Mouse (Mus musculus) myocyte (in vitro differentiated cells): ENCODE measurements around the gene Rgs14. TPM values are rescaled to one million over a fixed set of nuclear protein-coding genes. Genes with fewer than 3 reads are reported as not detected.

Experiments used
- H3K27me3 ChIP-seq: one replicate; pipeline ENCODE4 v1.6.1; 2011; ENCODE audit not compliant: control insufficient read depth, insufficient read depth, insufficient read length
- H3K36me3 ChIP-seq: one replicate; pipeline ENCODE4 v1.6.1; 2011; ENCODE audit not compliant: control insufficient read depth, insufficient read depth
- H3K4me2 ChIP-seq: one replicate; pipeline ENCODE4 v1.6.1; 2011; ENCODE audit warnings: low read depth, control low read depth
- H3K4me3 ChIP-seq: one replicate; pipeline ENCODE4 v1.5.1; 2011; ENCODE audit warnings: mild to moderate bottlenecking, control low read depth, moderate library complexity
- H3K79me2 ChIP-seq: one replicate; pipeline ENCODE4 v1.6.1; 2011; ENCODE audit not compliant: control insufficient read depth, insufficient read depth
- H3ac ChIP-seq: one replicate; pipeline ENCODE4 v1.6.1; 2011; ENCODE audit not compliant: control insufficient read depth, insufficient read length
- CEBPB ChIP-seq: IDR thresholded peaks from 2 replicates; pipeline ENCODE4 v1.6.1; 2011; ENCODE audit warnings: mild to moderate bottlenecking, moderate library complexity; ENCODE audit not compliant: poor library complexity, insufficient read depth, severe bottlenecking
- E2F4 ChIP-seq: IDR thresholded peaks from one replicate; pipeline ENCODE4 v1.6.1; 2011; ENCODE audit warnings: mild to moderate bottlenecking, control low read depth, moderate library complexity; ENCODE audit not compliant: insufficient read depth
- MAX ChIP-seq: IDR thresholded peaks from one replicate; pipeline ENCODE4 v1.6.1; 2011; ENCODE audit warnings: low read depth, mild to moderate bottlenecking, control low read depth
- MYOD1 ChIP-seq, 3 experiments: IDR thresholded peaks; one replicate each; pipeline ENCODE4 v1.6.1; 2011; ENCODE audit warnings: control low read depth in 2 of 3, low read depth in 2 of 3, mild to moderate bottlenecking in 2 of 3, moderate library complexity in 1 of 3; ENCODE audit not compliant: insufficient read length in 2 of 3, control insufficient read depth in 1 of 3
- MYOG ChIP-seq, 3 experiments: IDR thresholded peaks; one replicate each; pipeline ENCODE4 v1.6.1; 2011; ENCODE audit warnings: control low read depth in 2 of 3, low read depth in 2 of 3, mild to moderate bottlenecking in 2 of 3; ENCODE audit not compliant: insufficient read length in 2 of 3, control insufficient read depth in 1 of 3, insufficient read depth in 1 of 3
- POLR2A ChIP-seq: IDR thresholded peaks from one replicate; pipeline ENCODE4 v1.6.1; 2011; ENCODE audit warnings: low read depth, mild to moderate bottlenecking, control low read depth, moderate library complexity; ENCODE audit not compliant: insufficient read length
- POLR2AphosphoS2 ChIP-seq: IDR thresholded peaks from one replicate; pipeline ENCODE4 v1.6.1; 2011; ENCODE audit warnings: low read depth, control low read depth; ENCODE audit not compliant: insufficient read length
- REST ChIP-seq: IDR thresholded peaks from one replicate; pipeline ENCODE4 v1.6.1; 2011; ENCODE audit warnings: mild to moderate bottlenecking, control low read depth, moderate library complexity; ENCODE audit not compliant: insufficient read depth, insufficient read length
- SRF ChIP-seq: IDR thresholded peaks from one replicate; pipeline ENCODE4 v1.6.1; 2011; ENCODE audit warnings: low read depth; ENCODE audit not compliant: control insufficient read depth, insufficient read length
- TCF12 ChIP-seq: IDR thresholded peaks from one replicate; pipeline ENCODE4 v1.6.1; 2011; ENCODE audit warnings: mild to moderate bottlenecking, control low read depth; ENCODE audit not compliant: poor library complexity, insufficient read depth, severe bottlenecking
- TCF3 ChIP-seq: IDR thresholded peaks from one replicate; pipeline ENCODE4 v1.6.1; 2011; ENCODE audit warnings: low read depth, control low read depth; ENCODE audit not compliant: insufficient read length
- USF1 ChIP-seq: IDR thresholded peaks from one replicate; pipeline ENCODE4 v1.6.1; 2011; ENCODE audit warnings: low read depth, mild to moderate bottlenecking, control low read depth, moderate library complexity
- polyA plus RNA-seq: library from polyadenylated mRNA; unstranded; fragments of >200 nt; fragmentation: generic; extraction: Trizol; gene quantifications from one replicate; pipeline ENCODE4 v1.2.1, GENCODE M21; 2012; ENCODE audit warnings: missing spikeins

Rgs14 gene
- polyA plus RNA-seq, 1 experiment = 2.3 TPM

GRCm38 (mm10) chr13:55370234-55370633, 702 bp downstream of the Rgs14 start:
- Histone ChIP-seq H3K4me3 (no peak overlapping the region), H3K27me3 (peaks cover 22% of the 10 kb centered on the region), H3K4me2 (peak overlapping the region; percentile 33), H3ac (no peak overlapping the region), H3K79me2 (no peaks in the 10 kb centered on the region), H3K36me3 (no peaks in the 10 kb centered on the region)
- TF ChIP-seq E2F4 = no peak
- no peak for TF ChIP-seq MYOG (IDR thresholded peaks at IDR 0.05; ENCODE audit: control insufficient read depth in 1 of 3, insufficient read depth in 1 of 3, insufficient read length in 2 of 3, low read depth in 2 of 3)
- no peak for TF ChIP-seq POLR2AphosphoS2

GRCm38 (mm10) chr13:55371007-55371681, 1.6 kb downstream of the Rgs14 start:
- H3K36me3 ChIP-seq = no peaks in the 10 kb centered on the region
- H3K4me2 ChIP-seq = peak overlapping the region; percentile 53
- TF ChIP-seq TCF12 (peak; percentile 70), TCF3 (peak; percentile 52), SRF (no peak), MYOD1 (IDR thresholded peaks at IDR 0.05; ENCODE audit: control insufficient read depth in 1 of 3, insufficient read length in 2 of 3, low read depth in 2 of 3) (peak; percentile 37 to 83 (median 66)), CEBPB (no peak), REST (no peak), MYOG (IDR thresholded peaks at IDR 0.05; ENCODE audit: control insufficient read depth in 1 of 3, insufficient read depth in 1 of 3, insufficient read length in 2 of 3, low read depth in 2 of 3) (peak; percentile 29 to 98 (median 83))
- peaks cover 19% of the 10 kb centered on the region for H3K27me3 ChIP-seq
- no peak overlapping the region for H3ac ChIP-seq
- no peak overlapping the region for H3K4me3 ChIP-seq
- no peaks in the 10 kb centered on the region for H3K79me2 ChIP-seq

- Histone ChIP-seq H3K4me3 (no peak overlapping the region), H3K36me3 (no peaks in the 10 kb centered on the region), H3K79me2 (no peaks in the 10 kb centered on the region), H3K4me2 (peak overlapping the region; percentile 53), H3K27me3 (peaks cover 19% of the 10 kb centered on the region), H3ac (no peak overlapping the region)
- TF ChIP-seq MYOD1 (IDR thresholded peaks at IDR 0.05; ENCODE audit: control insufficient read depth in 1 of 3, insufficient read length in 2 of 3, low read depth in 2 of 3) = peak; percentile 70 to 91 (median 75)
- TF ChIP-seq POLR2A = no peak
- peak; percentile 31 for TF ChIP-seq TCF3
- no peak for TF ChIP-seq USF1
- no peak for TF ChIP-seq REST
- no peak for TF ChIP-seq E2F4
- no peak for TF ChIP-seq POLR2AphosphoS2
- TF ChIP-seq TCF12 = peak; percentile 78
- TF ChIP-seq SRF = no peak
- TF ChIP-seq MYOG (IDR thresholded peaks at IDR 0.05; ENCODE audit: control insufficient read depth in 1 of 3, insufficient read depth in 1 of 3, insufficient read length in 2 of 3, low read depth in 2 of 3) = peak; percentile 6 to 90 (median 84)
- no peak for TF ChIP-seq CEBPB
- no peak for TF ChIP-seq MAX
Measured at GRCm38 (mm10) chr13:55371740-55372139, 2.2 kb downstream of the Rgs14 start.

GRCm38 (mm10) chr13:55374206-55374924, 4.8 kb downstream of the Rgs14 start:
- H3K27me3 ChIP-seq = peaks cover 42% of the 10 kb centered on the region
- no peaks in the 10 kb centered on the region for H3K36me3 ChIP-seq
- no peak overlapping the region for H3ac ChIP-seq
- no peak overlapping the region for H3K4me2 ChIP-seq
- H3K4me3 ChIP-seq = no peak overlapping the region
- no peaks in the 10 kb centered on the region for H3K79me2 ChIP-seq
- TF ChIP-seq TCF12 = peak; percentile 45
- no peak for TF ChIP-seq MAX
- TF ChIP-seq MYOG (IDR thresholded peaks at IDR 0.05; ENCODE audit: control insufficient read depth in 1 of 3, insufficient read depth in 1 of 3, insufficient read length in 2 of 3, low read depth in 2 of 3) = peak; percentile 63 to 96 (median 93)
- TF ChIP-seq SRF = no peak
- peak; percentile 81 for TF ChIP-seq TCF3
- peak in 2 of 3 experiments; percentile 90 to 96 for TF ChIP-seq MYOD1 (IDR thresholded peaks at IDR 0.05; ENCODE audit: control insufficient read depth in 1 of 3, insufficient read length in 2 of 3, low read depth in 2 of 3)

- TF ChIP-seq TCF12 (peak; percentile 41), CEBPB (no peak), TCF3 (peak; percentile 37), POLR2A (no peak), MYOG (IDR thresholded peaks at IDR 0.05; ENCODE audit: control insufficient read depth in 1 of 3, insufficient read depth in 1 of 3, insufficient read length in 2 of 3, low read depth in 2 of 3) (peak; percentile 71 to 87 (median 74)), MYOD1 (IDR thresholded peaks at IDR 0.05; ENCODE audit: control insufficient read depth in 1 of 3, insufficient read length in 2 of 3, low read depth in 2 of 3) (peak; percentile 74 to 88 (median 74)), POLR2AphosphoS2 (no peak), MAX (no peak), E2F4 (no peak), REST (no peak), USF1 (no peak), SRF (no peak)
- no peaks in the 10 kb centered on the region for H3K79me2 ChIP-seq
- H3K27me3 ChIP-seq = peaks cover 53% of the 10 kb centered on the region
- no peak overlapping the region for H3K4me3 ChIP-seq
- no peaks in the 10 kb centered on the region for H3K36me3 ChIP-seq
- H3K4me2 ChIP-seq = no peak overlapping the region
- no peak overlapping the region for H3ac ChIP-seq
Measured at GRCm38 (mm10) chr13:55375877-55376276, 6.3 kb downstream of the Rgs14 start.
